ENCODE assay signal across 9 mouse cellular contexts in the genomic region with DNA sequence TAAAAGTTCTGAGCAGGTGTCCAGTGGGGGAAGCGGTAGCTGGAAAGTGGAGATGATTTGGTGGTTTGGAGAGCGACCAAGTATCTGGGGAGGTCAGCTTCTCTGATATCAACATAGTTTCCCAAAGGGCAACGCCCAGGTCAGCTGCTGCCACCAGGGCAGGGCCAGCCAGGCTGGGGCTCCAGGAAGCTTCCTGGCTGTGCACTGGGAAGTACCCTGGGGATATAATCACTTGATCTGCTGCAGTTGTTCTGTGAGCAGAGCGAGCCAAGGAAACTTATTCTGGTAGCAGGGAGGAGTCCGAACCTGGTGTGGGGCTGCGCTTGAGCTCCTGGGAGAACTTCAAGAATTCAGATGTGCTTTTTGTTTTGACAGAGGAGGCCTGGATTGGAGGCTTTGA.
A peak's percentile ranks its signal among the peaks of the same experiment; 100 is the strongest.
DNase-seq lines count a peak whose midpoint lies in the region; ATAC-seq and TF ChIP-seq lines count a peak whose summit lies in the region.
"Had no signal": no experiment of that assay in that cellular context is flagged by ENCODE, and none has a peak within 500 bp of the region (broad histone marks: within the 10 kb centered on the region; RNA-seq: fewer than 3 reads in every experiment).

No protein-coding gene starts in this region.

- H3K4me3 ChIP-seq in embryonic facial prominence, embryonic 14.5 days (ENCODE audit: low read depth, low read length): no peak overlapping the region
- no peak overlapping the region for H3K4me3 ChIP-seq in embryonic facial prominence, embryonic 10.5 days
- no peak overlapping the region for H3K4me3 ChIP-seq in intestine, postnatal 0 days (ENCODE audit: low read depth, low read length)

- 40% methylated on average over 6 of the region's 6 CpGs for WGBS in embryonic facial prominence, embryonic 14.5 days
- 47% methylated on average over 6 of the region's 6 CpGs for WGBS in embryonic facial prominence, embryonic 10.5 days
- 41% methylated on average over 6 of the region's 6 CpGs for WGBS in intestine, postnatal 0 days

- no peaks in the 10 kb centered on the region for H3K36me3 ChIP-seq in embryonic facial prominence, embryonic 14.5 days (ENCODE audit: control insufficient read depth, insufficient read depth, low read length)
- H3K36me3 ChIP-seq in embryonic facial prominence, embryonic 10.5 days (replicated peaks): no peaks in the 10 kb centered on the region
- no peaks in the 10 kb centered on the region for H3K36me3 ChIP-seq in intestine, postnatal 0 days (ENCODE audit: control insufficient read depth, insufficient read depth)

- H3K27ac ChIP-seq in embryonic facial prominence, embryonic 14.5 days (replicated peaks; ENCODE audit: low read depth, low read length): no peak overlapping the region
- no peak overlapping the region for H3K27ac ChIP-seq in embryonic facial prominence, embryonic 10.5 days (replicated peaks)
- H3K27ac ChIP-seq in intestine, postnatal 0 days (ENCODE audit: low read depth, low read length): 0 out of 2 replicates have a peak overlapping the region, but pooled peaks have one; percentile 1

- no peaks in the 10 kb centered on the region for H3K9me3 ChIP-seq in embryonic facial prominence, embryonic 14.5 days (ENCODE audit: control insufficient read depth, low read length)
- H3K9me3 ChIP-seq in embryonic facial prominence, embryonic 10.5 days: no peaks in the 10 kb centered on the region
- H3K9me3 ChIP-seq in intestine, postnatal 0 days (ENCODE audit: control insufficient read depth): no peaks in the 10 kb centered on the region

- peaks cover 20% of the 10 kb centered on the region for H3K4me1 ChIP-seq in embryonic facial prominence, embryonic 14.5 days (ENCODE audit: control insufficient read depth, insufficient read depth, low read length)
- peaks cover 21% of the 10 kb centered on the region for H3K4me1 ChIP-seq in embryonic facial prominence, embryonic 10.5 days
- 0 out of 2 replicates have a peak, but pooled peaks cover 6% of the 10 kb centered on the region for H3K4me1 ChIP-seq in intestine, postnatal 0 days (replicated peaks; ENCODE audit: control insufficient read depth, insufficient read depth, low read length)

- peak; percentile 72 for DNase-seq in embryonic facial prominence, embryonic 14.5 days (ENCODE audit: low spot score)
- DNase-seq in embryonic facial prominence, embryonic 10.5 days (ENCODE audit: low spot score): no peak
- peak; percentile 84 for DNase-seq in gastrocnemius, postnatal 25 days
- peak; percentile 21 for DNase-seq in ovary, postnatal 36 days (ENCODE audit: low spot score)
- DNase-seq in spleen, adult 18-20 months: no peak
- DNase-seq in left cerebral cortex, postnatal 14 days (ENCODE audit: low spot score in 2 of 2): no peak
- DNase-seq in layer of hippocampus, adult 11-12 months (ENCODE audit: low spot score): no peak

- H3K27me3 ChIP-seq in embryonic facial prominence, embryonic 14.5 days (replicated peaks; ENCODE audit: control insufficient read depth, insufficient read depth, low read length): no peaks in the 10 kb centered on the region
- no peaks in the 10 kb centered on the region for H3K27me3 ChIP-seq in embryonic facial prominence, embryonic 10.5 days (replicated peaks; ENCODE audit: low read depth, poor library complexity, severe bottlenecking)
- no peaks in the 10 kb centered on the region for H3K27me3 ChIP-seq in intestine, postnatal 0 days (replicated peaks; ENCODE audit: control insufficient read depth, insufficient read depth, low read length)

- H3K9ac ChIP-seq in embryonic facial prominence, embryonic 14.5 days (ENCODE audit: low read depth, low read length): no peak overlapping the region
- H3K9ac ChIP-seq in intestine, postnatal 0 days (ENCODE audit: low read depth, low read length): no peak overlapping the region

- TF ChIP-seq CTCF in intestine, postnatal 0 days (IDR thresholded peaks at IDR 0.05; ENCODE audit: low read depth): no peak

- no peak overlapping the region for H3K4me2 ChIP-seq in embryonic facial prominence, embryonic 14.5 days (ENCODE audit: low read depth, low read length)
- no peak overlapping the region for H3K4me2 ChIP-seq in intestine, postnatal 0 days (replicated peaks; ENCODE audit: low read depth)
- H3K4me2 ChIP-seq: midbrain, embryonic 11.5 days had no signal

- no peak for ATAC-seq in embryonic facial prominence, embryonic 14.5 days (ENCODE audit: low read depth)
- peak; percentile 44; the same call in 1 of the 2 replicates for ATAC-seq in intestine, postnatal 0 days

- intact Hi-C loops in left cerebral cortex, postnatal 14 days (cut with DNase I): loop anchor here (10.0 kb wide), 1 partner anchor 64 kb away; no protein-coding TSS in a partner anchor

Comparison
In these comparisons a context has a peak if more than half of its experiments do, and no peak if none do; other contexts are left out.
1. DNase-seq: peak in embryonic facial prominence, embryonic 14.5 days (single experiment), gastrocnemius, postnatal 25 days (single experiment) and ovary, postnatal 36 days (single experiment); none in embryonic facial prominence, embryonic 10.5 days (single experiment), spleen, adult 18-20 months (0 of 2), left cerebral cortex, postnatal 14 days (0 of 2) and layer of hippocampus, adult 11-12 months (single experiment).